Mouse (Mus musculus) frontal cortex, postnatal 25 days (tissue): Measurements from ENCODE around the gene Tmem179b.
A peak's percentile ranks its signal among the peaks of the same experiment; 100 is the strongest.

ENCODE experiments used
- DNase-seq, 2 experiments: peaks; one replicate each; pipeline ENCODE4 v3.0.0; 2022; ENCODE audit warnings: low spot score in 2 of 2

The Tmem179b gene

DNA sequence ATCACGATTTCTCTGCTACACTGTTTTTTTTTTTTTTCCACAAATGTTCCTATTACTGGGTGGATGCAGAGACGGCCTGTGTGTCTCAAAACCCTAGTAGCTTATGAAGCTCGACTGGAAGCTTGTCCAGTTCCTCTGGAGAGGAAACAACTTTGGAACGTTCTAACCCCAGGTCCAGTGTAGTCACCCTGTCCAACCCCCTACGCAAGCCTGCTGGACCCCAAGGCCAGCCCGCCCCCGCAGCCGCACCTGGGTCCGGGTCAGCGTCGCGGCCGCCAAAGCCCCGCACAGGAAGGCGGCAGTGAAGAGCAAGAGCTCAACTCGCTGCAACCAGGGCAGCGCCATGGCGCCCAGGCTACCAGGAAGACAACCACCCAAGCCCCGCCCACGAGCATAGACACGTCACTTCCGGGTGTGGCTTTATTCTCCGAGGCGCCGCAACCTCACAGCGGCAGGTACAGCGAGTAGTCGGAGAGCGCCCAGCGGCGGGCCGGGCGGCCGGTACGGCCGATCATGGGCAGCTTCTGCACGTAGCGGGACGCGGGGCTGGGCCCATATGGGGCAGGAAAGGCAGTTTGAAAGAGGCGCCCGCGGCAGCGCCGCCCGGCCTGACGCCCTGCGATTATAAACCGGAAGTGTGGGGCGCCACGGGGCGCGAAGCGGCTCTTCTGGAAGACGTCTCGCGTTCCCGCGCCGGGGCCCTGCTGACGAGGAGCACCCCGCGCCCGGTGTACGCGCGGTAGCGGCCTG, at the start of gene Tmem179b:
Tmem179b (minus strand) TSS at position 382 of the 750 bp plus-strand sequence.
- DNase-seq: peak; percentile 95 to 96

DNA sequence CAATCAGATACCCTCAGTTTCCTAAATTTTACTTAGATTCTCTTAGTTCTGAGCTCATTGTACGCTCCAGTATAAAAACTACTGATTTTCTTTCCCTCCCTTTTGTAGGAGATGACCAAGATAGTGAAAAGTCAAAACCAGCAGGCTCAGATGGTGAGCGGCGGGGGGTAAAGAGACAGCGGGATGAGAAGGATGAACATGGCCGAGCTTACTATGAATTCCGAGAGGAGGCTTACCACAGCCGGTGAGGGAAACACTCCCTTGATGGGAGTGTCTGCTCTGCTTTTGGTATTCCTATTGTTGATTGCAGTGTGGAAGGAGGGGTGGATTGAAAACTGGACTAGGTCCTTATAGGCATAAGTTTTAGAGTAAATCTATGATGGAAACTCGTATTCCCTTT, 48.4 kb upstream of the Tmem179b start:
- no peak for DNase-seq

GRCm38 (mm10) chr19:8821146-8821545, 46.9 kb upstream of the Tmem179b start:
- DNase-seq: no peak

DNA sequence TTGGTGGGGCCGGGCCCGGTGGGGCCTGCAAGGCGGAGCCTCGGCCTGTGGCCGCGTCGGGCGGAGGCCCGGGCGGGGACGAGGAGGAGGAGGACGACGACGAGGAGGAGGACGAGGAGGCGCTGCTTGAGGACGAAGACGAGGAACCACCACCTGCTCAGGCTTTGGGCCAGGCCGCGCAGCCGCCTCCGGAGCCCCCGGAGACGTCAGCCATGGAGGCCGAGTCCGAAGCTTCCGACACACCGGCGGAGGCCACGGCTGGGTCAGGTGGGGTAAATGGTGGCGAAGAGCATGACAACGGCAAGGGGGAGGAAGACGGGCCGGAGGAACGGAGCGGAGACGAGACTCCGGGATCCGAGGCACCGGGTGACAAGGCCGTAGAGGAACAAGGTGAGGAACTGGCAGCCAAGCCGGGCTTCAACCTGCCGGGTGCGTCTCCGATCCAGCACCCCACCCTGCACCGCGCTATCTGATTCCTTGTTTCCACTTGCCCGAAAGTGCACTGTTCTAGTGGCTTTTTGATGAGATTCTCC, 46.2 kb upstream of the Tmem179b start:
- no peak for DNase-seq

DNA sequence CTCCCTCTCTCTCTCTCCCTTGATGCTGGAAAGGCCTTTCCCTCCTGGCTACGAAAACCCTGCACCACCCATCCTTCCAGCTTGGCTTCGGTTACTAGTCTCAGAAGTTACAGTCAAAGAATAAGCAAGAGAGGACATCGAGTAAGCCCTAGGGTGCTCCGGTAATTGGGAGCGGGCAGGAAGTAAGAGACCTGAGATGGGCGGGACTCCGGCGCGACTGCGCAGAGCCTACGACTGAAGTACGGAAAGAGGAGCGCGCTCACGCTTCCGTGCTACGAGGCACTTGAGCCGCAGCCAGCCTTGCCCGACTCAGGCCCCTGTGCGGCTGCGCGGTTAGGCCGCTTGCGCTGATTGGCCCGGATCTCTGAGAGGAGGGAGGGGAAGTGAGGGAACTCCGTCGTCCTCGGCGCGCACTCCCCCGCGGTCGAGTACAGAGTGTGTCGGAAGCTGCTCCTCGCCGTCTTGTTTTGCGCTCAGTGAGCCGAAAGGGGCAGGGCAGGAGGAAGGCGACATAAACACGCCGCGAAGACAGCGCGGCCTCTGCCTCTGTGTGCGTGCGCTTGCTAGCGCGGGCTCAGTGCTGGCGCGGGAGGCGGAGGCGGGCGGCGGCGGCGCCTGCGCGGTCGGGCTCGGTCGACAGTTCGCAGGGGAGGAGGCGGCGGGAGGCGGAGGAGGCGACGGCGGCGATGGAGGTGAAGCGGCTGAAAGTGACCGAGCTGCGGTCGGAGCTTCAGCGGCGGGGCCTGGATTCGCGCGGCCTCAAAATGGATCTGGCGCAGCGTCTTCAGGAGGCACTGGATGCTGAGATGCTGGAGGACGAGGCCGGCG, 45.5 kb upstream of the Tmem179b start, which contains the start of gene Hnrnpul2:
Hnrnpul2 (plus strand) TSS at position 415 of the 828 bp plus-strand sequence.
- peak; percentile 96 for DNase-seq

- DNase-seq: peak; percentile 91 to 95
These were observed 44.7 kb upstream of the Tmem179b start, which contains the start of gene Ttc9c for GRCm38 (mm10) chr19:8818801-8819595. Ttc9c (minus strand) TSS chr19:8819333.

DNA sequence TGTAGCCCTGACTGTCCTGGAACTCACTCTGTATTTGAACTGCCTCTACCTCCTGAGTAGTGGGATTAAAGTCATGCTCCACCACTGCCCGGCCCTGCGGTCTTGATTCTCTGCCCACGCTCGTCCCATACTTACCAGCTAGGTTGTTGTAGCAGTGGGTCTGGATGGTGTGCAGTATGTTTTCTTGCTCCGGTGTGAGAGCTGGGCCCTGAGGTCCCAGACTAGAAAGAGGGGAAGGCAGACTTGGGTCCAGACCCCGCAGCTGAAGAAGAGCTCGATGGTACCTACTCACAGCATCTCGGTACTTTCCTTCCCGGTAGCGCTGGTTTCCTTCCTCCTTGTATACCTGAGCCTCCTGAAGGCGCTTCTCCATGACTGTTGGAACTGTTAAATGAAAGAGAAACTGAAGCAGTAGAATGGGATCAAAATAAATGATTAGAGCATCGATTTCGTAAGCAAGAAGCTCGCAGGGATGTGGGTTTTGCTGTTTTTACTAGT, 44.1 kb upstream of the Tmem179b start:
- no peak for DNase-seq

DNA sequence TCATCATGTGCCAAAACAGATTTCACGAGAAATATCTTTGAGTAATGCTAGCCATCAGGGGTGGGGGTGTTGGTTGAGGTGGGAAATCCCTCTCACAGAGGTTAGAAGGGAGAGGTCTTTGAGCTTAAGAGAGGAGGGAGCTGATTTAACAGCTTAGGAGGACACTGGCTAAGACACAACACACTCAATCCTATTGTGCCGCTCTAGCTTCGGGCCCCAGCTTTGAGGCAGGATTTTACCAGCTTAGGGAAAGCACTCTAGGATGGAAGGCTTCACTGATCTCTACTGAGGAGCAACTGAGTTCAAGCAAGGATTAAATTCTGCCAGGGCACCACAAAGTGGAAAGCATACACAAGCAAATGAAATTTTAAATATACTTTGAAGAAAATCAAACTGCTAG, 42.7 kb upstream of the Tmem179b start:
- DNase-seq: no peak

- DNase-seq: no peak
These were observed 41.5 kb upstream of the Tmem179b start for GRCm38 (mm10) chr19:8815812-8816211.

GRCm38 (mm10) chr19:8806810-8807209, 32.5 kb upstream of the Tmem179b start:
- no peak for DNase-seq

DNA sequence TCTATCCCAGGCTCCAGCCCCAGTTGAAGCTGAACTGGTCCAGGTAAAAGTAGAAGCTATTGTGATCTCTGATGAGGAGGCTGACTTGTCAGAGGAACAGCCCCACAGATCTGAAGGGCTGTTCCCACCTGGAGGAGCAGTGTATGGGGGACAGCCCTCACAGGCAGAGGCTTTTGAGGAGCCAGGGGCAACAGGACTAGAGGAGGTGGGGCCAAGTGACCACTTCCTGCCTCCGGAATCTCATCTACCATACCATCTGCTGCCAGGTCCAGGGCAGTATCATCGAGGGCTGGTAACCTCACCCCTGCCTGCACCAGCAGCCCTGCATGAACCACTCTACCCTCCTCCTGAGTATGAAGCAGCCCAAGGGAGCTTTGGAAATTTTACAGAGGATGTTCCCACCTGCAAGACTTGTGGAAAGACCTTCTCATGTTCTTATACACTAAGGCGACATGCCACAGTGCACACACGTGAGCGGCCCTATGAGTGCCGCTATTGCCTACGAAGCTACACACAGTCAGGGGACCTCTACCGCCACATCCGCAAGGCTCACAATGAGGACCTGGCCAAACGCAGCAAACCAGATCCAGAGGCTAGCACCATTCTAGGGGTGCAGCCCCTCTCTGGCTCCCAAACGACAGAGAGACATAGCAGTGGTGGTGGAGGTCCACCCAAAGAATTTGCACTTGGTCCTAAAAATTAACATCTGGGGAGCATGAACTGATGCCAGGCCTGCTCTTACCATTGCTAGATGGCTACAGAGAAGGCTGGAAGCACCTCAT, 29.8 kb upstream of the Tmem179b start:
- DNase-seq: no peak

- no peak for DNase-seq
These were observed 29.0 kb upstream of the Tmem179b start for GRCm38 (mm10) chr19:8803204-8803780.

- DNase-seq: peak; percentile 87 to 91
These were observed 28.0 kb upstream of the Tmem179b start, which contains the start of gene Zbtb3 for GRCm38 (mm10) chr19:8802130-8802821. Zbtb3 (plus strand) TSS chr19:8802555.

- no peak for DNase-seq
These were observed 24.7 kb upstream of the Tmem179b start for GRCm38 (mm10) chr19:8798947-8799315.

DNA sequence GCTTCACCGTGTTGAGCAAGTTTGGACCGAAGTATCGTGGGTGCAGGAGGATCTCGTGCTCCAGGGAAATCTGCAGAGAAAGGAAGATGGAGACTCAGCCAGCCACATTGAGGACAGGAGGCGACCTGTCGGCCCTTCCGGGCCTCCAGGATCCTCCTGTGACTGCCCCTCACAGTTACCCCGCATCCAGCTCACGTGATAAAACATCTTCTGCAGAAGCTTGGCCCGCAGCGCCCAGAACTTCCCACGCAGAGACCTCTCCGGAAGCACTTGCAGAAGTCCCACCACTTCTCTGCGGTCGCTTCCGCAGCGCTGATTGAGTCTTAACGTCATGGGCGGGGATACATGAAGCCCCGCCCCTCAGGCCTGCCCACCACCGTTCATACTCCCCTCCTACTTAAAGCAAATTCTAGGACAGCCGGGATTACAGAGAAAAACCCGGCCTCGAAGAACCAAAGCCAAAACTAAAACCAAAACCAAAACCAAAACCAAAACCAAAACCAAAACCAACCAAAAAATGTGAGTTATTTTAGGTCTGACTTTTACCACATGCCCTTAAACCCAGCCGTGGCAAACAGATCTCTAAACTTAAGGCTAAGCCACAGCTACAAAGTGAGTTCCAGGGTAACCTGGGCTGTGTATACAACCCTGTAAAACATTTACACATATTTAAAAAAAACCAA, 24.1 kb upstream of the Tmem179b start, which contains the start of gene Polr2g:
Polr2g (minus strand) TSS at position 314 of the 683 bp plus-strand sequence.
- peak; percentile 77 for DNase-seq

- no peak for DNase-seq
These were observed 15.9 kb upstream of the Tmem179b start for GRCm38 (mm10) chr19:8790171-8790570.

DNA sequence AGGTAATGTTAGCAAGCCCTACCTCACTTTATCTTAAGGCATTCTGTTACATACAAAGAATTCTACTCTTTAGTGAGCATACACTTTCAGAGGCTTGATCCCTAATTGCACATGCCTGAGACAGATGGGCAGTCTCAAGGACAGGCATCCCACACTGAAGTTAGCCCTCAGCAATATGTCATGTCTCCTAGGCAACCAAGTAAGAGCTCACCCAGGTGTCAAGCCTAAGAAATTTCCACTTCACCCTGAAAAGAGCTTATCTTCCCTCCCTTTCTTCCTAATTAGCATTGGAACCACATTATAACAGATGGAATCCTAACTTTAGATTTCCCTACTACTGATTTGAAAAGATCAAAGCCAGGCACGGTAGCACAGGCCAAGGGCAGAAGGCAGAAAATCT, 14.9 kb upstream of the Tmem179b start:
- no peak for DNase-seq

DNA sequence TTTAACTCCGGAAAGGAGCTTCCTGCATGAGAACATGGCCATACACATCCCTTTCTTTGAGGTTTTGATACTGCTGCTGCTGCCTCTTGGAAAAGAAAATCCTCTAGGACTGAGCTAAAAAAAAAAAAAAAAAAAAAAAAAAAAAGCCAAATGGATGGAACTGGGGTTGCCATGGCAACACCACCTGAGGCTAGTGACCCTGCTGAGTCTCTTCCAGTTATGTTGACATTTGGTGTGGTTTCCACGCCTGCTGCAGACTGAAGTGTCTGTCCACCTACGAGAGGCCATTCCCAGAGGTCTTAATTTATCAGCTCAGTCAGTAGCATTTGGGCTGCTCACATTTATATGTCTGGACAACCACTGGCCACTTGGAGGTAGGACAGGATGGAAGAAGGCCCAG, 14.3 kb upstream of the Tmem179b start:
- DNase-seq: no peak
